Mouse (Mus musculus) gastrocnemius, postnatal 36 days (tissue): ENCODE measurements at regions not wholly inside any gene's neighbourhood (a gene's known extent, or its start where the extent isn't known, plus 50 kb on each side); places are given as distances from the start of the nearest gene placed in this dataset.
A peak's percentile ranks its signal among the peaks of the same experiment; 100 is the strongest.

Source experiments
- DNase-seq, 2 experiments: peaks; one replicate each; pipeline ENCODE4 v3.0.0; 2022
- intact Hi-C: fragments of 180-260 bp; cut with DNase I; formaldehyde crosslinking; loops from one replicate; pipeline ENCODE4 v1.15.1; 2025

DNA sequence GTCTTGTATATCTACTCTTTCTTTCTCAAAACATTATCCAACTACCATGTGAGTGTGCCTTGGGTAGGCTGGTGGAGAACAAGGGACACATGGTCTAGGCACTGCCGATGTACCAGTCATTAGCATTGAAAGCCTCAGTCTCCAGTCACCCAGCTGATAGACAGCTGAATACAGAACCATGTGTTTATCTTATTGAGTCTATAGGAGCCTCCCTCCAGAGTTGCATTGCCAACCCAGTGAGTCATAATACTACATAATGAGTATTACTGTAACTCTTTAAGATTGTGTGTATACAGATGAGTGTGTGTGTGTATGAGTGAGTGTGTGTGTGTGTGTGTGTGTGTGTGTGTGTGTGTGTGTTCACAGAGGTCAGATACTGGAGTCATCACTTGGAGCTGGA is 110.9 kb upstream of the Ralgapa2 start:
- DNase-seq, result no peak
- intact Hi-C loops, result no loop called here

DNA sequence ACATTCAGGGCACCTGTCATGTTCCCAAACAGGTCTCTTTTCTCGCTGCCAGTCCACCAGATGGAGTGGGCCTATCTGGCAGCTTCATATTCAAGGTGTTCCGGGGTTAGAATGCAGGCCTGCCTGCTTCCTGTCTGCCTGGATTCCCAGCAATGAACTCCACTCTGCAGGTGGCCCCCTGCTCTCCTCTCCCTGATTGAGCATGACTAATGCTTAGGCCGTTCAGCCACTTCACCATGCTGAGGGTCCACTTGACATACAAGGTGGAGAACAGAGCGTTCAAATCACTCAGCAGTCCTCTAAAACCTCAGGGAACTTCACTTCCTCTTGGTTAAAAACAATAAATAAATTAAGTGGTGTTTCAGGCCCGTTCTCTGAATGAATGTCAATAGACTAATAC is 112.1 kb upstream of the Ralgapa2 start:
- intact Hi-C loops, result no loop called here
- DNase-seq, result no peak

DNA sequence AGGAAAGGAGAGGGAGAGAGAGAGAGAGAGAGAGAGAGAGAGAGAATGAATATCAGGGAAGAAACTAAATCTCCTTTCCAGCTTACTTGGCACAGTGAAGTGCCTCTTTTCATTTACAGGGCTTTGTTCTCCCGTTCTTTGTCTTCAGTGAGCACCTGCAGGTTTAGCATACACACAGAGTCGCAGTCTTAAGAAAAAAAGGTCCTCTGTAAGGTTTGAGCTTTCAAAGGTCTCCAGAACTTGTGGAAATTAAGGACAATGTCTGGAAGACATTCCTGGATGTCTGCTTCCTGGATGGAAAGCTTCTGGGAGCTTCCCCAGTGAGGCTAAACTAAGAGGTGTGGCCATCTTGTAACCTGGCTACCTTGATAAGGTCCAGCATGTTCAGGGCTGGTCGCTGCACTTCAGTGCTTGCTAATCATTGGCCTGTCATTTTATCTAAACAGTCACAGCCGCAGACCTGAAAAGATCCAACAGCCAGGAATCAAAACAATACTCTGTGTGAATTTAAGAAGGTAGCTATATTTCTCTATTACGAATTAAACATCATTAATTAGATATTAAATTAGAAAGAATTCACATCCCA is 113.1 kb upstream of the Ralgapa2 start:
- intact Hi-C loops, result no loop called here

DNA sequence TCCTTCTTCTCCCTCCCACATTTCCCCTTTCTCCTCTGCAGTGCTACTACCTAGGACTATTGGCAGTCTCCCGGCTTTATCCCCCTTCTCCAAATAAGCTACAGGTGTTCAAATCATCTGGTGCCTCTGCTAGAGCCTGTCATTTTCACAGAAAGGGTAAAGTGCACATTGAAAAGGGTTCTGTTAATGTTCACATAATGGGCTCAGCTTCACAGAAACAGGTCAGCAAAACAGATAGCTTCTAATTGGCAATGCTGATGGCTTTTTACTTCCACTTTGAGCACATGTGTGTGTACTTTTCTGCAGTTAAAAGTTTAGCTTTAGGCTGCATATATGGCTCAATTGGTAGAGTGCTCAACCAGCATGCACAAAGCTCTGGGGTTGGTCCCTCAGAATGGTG is 114.4 kb upstream of the Ralgapa2 start:
- intact Hi-C loops, result no loop called here
- no peak for DNase-seq

More for the DNA sequence above, 113.1 kb upstream of the Ralgapa2 start:
- DNase-seq, result no peak

DNA sequence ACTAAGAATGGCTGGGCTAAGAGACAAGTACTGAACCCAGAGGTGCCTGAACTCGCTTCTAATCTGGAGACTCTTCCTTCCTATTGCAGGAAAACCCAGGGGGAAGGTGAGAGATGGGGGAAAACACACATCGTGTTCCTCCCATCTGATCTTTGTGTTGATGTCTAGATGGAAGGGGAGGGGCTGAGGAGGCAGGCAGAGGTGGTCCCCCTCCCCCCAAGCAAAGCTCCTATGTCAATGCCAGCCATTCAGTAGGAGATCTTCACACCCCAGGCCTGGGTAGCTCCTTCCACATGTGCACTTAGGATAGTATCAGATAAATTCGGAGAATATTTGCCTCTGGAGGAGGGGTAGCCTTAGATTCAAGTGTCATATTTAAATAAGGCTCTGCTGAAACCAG is 118.0 kb upstream of the Ralgapa2 start:
- intact Hi-C loops, result loop anchor here (2.0 to 10.0 kb wide), 2 partner anchors 325 to 549 kb away; no protein-coding TSS in a partner anchor
- no peak for DNase-seq

DNA sequence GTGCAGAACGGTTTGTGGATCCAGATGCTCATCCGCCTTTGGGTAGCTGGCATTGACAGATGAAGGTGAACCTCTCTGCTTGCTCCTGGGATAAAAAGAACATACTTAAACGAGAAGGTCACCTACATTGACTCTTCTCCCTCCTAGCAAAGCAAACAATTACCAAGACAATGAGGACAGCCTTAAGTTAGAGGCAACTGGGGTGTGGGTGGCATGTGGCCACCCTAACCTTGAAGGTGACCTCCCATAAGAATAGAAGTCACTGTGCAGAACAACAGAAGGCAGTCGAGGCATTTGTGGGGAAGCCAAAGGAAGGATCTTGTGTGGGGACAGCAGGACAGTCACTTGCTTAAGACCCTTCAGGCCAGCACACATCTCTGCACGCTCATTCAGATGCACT is 119.0 kb upstream of the Ralgapa2 start:
- intact Hi-C loops, result loop anchor here (2.0 to 10.0 kb wide), 2 partner anchors 324 to 548 kb away; no protein-coding TSS in a partner anchor
- DNase-seq, result no peak

DNA sequence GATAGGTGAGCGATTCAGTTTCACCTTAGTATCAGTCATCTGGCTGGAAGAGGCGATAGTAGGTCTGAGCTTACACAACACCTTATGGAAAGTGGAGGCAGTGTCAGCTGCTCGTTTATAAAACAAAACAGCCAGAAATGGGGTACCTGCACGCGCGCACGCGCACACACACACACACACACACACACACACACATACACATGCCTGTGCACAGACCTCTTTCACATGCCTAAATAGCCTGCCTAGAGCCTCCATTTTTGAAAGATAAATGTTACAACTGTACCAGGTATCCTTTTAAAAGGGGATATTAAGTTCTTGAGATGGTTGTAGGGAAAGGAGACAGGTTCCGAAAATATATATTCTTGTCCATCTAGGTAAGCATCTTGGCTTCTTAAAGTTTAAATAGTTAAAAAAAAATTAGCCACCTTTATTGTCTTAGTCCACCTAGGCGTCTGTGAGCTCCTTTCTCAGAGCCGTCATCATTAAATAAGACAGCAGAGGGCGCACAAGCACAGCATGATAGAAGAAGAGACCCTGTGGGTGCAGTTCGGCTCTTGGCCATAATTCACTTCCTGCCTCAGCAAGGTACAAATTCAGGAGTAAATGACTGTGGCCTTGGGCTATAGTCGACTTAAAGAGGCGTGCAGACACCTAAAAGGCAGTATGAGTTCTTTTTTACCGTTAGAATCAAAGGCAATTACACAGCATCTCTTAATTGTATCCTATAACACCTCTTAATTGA is 121.4 kb upstream of the Ralgapa2 start:
- peak in 1 of 2 experiments; percentile 15 for DNase-seq
- intact Hi-C loops, result loop anchor here (10.0 kb wide), 1 partner anchor 321 kb away; no protein-coding TSS in a partner anchor

DNA sequence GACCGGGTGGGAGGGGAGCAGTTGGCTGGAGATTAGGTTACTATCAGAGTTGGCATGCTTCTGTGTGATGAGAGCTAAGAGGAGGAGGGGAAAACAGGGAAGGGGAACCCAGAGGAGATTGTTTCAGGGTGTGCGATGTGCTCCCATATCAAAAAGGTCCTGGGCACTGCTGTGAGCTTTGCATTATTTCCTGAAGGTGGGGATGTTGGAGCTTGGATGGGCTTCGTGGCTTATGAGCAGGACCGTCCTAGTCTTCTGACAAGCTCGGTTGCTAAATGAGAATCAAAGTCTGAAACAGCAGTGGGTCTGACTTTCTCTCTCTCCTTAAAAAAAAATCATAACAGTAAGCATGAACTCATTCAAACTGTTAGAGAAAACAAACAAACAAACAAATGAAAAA is 125.4 kb upstream of the Ralgapa2 start:
- intact Hi-C loops, result loop anchor here (10.0 kb wide), 1 partner anchor 317 kb away; no protein-coding TSS in a partner anchor
- DNase-seq, result no peak

DNA sequence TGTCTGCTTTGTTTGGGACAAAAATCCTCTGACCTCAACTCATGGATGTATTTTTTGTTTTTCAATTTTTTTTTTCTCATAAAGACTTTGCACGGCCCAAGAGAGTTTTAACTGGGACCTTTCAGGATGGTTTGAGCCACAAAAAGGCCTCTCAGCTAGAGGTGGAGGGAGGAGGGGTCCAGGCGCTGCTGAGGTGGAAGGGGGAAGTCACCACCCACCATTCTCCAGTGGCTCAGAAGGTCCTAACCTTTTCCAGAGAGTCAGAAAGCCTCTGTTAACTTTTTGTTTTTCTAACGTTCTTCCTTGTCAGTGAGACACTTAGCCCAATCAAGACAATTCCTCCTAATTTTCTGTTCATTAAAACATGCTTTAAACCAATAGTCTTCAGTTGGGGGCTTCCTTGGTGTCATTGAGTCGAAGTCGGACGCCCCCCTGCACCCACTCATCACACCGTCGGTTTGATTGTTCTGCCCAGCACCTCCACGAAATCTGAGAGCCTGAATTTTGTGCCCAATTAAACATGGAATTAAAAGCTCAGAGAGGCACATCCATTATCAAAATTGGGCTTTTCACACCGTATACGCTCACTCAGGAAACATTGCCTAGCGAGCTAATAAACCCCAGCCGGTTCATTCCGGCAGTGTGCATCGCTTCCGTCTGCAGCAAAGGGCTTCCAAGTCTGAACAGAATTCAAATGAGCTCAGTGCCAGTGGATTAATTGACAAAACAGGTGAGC is 134.3 kb upstream of the Ralgapa2 start:
- no peak for DNase-seq
- intact Hi-C loops, result loop anchor here (10.0 kb wide), 1 partner anchor 258 kb away; no protein-coding TSS in a partner anchor

DNA sequence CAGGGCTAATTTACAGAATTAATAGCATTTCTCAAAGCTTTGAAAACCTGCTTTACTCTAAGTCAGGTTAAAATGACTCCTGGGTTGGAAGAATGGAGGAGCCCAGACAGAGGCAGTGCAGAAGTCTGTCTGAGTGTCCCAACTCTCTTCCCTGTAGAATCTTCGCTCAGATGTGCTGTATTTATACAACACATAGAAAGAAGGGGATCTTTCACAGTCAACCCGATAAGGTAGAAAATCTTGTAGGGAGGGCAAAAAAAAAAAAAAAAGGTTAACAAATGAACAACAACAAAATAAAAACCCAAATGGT is 134.8 kb upstream of the Ralgapa2 start:
- intact Hi-C loops, result loop anchor here (10.0 kb wide), 1 partner anchor 258 kb away; no protein-coding TSS in a partner anchor
- DNase-seq, result no peak

DNA sequence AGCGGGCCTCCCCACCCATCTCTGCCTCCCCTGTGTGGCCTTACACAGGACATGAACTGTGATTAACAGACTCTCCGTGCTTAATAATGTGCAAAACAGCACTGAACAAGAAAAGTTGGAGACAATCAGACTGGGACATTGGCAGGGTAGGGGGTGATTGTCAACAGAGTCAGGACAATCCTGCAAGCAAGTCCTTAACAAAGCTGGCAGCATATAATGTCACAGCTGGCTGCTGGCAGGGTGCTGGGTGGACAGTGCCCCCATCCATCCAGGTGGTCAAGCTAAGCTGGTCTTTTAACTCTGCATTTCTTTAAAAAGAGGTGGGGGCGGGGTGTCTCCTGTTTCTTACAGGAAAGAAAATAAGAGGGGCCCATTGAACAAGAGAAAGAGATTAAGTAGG is 149.2 kb upstream of the Ralgapa2 start:
- DNase-seq, result no peak
- intact Hi-C loops, result no loop called here

DNA sequence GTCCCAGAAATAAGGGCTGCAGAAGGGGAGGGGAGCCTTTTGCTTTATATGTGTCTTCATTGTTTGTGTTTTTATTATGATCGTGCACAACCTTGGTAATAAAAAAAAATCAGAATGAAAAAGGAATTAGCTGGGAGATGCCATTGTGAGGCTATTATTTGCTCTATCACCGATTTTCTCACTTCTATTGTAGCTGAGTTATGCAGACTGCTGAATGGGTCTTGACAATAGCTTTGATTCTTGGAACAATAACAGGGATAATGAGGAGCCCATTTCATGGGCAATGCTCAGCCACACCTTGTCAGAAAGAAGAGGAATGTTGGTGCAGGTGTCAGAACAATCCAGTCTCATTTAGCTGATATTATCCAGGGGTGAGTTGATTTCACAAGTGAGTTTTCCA is 160.6 kb upstream of the Ralgapa2 start:
- intact Hi-C loops, result no loop called here

DNA sequence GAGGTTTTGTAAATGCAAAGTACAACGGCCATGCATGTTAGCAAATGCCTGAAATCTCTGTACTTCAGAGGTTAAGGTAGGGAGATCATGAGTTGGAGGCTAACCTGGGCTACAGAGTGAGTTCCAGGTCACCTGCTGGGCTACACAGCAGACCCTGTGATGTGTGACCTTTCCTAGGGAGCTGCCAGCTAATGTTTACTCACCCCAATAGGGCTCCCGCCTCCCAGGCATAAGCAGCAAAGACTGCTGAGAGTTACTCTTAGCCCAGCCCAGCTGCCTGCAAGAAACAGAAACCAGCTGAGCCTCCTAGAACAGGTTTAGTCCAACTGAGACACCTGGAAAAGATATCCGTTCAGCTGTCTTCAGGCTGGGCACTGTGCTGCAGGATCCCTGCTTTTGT is 169.8 kb upstream of the Ralgapa2 start:
- no peak for DNase-seq
- intact Hi-C loops, result no loop called here

More for the DNA sequence above, 160.6 kb upstream of the Ralgapa2 start:
- no peak for DNase-seq

DNA sequence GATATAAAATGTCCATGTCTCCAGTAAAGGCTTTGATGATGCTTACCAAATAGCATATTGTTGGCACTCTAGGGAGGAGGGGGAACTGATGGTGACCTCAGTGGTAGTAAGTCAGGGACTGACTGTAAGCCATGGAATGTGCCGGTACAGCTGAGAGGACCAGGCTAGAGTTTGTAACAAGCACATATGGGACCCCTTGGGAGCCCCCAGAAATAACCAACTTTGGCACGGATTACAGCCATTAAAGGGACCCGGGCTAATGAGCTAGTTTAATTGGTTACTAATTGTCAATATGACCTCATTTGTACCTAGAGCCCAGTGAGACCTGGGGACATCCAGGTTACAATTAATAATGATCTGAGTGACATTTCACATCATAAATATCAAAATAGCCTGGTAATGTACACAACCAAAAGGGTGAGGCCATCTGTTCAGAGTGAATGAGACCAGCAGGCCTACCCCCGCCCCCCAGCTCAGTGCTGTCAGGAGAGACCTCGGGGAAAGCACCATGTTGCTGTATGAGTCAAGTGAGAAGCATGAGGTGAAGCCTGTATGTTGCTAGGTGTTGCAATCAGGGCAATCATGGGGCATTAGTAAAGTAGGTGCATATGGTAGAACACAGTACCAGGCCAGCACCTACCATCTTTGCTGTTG is 169.7 kb upstream of the Kiz start:
- intact Hi-C loops, result no loop called here
- no peak for DNase-seq

DNA sequence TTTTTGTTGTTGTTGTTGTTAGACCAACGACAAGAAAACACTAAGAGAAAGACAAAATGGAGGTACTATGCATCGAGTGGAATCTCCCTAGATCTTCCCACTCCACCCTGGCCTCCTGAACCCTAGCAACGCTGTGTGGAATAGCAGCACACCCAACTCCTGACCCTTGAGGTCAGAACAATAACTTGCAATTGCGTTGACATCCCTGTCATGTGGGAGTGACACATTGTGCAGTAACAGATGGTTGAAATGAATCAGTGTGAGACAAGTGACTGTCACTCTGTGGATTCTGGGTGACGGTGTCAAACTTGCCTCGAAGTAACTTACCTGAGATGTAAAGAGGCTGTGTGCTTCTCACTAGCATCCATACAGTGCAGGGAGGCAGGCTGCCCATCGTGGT is 167.1 kb upstream of the Kiz start:
- no peak for DNase-seq
- intact Hi-C loops, result no loop called here

DNA sequence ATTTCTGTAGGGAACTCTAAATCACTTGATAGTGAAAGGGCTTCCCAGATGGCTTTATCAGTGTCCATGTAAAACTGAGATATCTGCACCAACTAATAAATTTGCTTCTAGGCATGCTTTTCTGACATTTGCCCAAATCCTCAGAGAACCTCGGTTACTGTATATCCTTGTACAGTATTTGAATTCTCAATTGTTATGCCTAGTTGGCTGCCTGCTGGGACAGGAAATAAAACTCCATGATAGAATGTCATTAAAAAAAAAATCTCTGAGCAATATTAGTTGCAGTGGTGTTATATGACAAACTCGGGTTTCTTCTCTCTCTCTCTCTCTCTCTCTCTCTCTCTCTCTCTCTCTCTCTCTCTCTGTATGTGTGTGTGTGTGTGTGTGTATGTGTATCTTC is 162.2 kb upstream of the Kiz start:
- intact Hi-C loops, result no loop called here
- no peak for DNase-seq

DNA sequence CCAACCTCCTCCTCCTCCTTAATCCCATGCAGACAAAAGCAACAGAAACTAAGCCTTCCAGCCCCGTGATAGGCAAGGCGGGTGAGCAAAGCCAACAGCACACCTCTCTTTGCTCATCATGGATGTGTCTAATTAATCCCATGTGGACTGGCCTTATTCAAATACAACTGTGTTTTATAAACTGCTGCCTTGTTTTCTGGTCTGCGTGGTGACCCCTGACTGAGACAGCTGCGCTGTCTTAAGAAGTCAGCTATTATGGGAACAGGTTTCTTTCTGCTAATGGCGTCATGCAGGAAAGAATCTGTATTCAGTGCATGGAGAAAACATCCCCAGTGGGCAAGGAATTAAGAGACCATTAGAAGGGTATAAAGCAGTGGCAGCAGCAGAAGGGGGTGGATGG is 161.6 kb upstream of the Kiz start:
- intact Hi-C loops, result no loop called here
- DNase-seq, result no peak

DNA sequence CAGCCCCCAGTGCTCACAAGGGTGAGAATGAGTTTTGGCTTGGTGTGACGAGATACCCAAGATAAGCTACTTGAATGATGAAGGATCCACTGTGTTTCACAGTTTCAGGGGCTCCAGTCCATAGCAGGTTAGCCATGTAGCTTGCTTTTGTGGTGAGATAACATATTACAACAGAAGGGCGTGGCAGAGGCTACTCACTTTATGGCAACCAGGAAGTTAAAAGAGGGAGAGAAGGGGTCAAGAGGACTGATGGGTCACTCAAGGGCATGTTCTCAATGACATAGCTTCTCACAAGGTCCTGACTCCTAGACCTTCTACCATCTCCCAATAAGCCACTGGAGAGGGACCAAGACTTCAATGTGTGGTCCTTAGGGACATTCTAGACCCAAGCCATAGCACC is 159.4 kb upstream of the Kiz start:
- intact Hi-C loops, result no loop called here
- DNase-seq, result no peak

DNA sequence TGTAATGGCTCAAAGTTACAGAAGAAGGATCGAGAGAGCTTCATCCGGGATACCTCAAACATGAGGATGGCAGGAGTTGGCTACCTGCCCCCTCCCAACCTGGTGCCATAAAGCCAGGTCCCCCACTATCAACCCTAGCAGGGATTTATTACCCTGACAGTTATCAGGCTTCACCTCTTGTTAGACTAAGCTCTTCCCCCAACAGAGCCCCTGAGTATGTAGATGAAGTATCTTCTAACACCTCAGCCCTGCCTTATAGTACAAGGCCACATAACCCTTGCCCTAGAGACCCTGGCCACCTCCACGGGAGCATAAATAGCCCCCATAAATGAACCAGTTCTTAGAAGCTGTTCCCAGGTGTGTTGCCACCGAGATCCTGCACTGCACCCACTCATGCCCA is 158.9 kb upstream of the Kiz start:
- intact Hi-C loops, result no loop called here
- no peak for DNase-seq

DNA sequence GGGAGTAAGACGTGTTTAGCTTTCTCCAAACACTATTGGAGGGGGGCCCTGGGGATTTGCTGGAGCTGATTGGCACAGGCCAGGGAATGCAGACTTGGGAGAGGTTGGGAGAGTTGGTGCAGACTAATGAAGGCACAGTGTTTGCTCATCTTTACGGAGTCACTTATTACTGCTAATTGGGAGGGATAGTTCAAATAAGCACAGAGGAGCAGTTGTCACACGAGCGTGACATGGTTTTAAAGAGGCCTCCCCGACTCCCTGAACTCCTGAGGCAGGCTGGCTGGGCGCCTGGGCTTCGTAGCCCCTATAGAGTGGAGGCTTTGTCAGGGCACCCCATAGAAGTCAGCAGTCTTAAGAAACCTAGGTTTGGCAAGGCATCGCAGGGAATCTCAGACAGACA is 145.0 kb upstream of the Kiz start:
- intact Hi-C loops, result no loop called here

DNA sequence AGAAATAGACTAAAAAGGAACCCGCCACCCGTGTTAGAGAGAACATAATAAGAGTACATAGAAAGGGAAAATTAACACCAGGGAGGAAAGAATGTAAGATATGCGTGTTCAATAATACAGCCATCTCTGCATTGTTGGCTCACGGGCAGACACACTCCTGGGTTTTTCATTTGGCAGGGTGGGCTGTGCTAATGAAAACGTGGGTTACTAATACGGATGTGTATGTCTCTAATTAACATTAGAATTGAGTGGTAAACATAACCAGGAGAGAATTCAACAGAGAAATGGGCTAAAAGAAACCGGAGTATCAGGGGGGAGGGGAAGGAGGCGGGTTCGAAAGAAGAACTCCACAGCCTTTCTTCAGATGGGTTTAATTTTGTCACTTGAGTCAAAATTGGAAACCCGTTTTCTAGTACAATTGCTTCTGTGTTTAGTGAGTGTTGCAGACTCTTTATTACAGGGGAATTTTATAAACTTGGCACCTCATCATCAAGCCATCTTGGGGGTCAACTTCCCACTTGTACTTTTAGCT is 134.4 kb upstream of the Kiz start:
- intact Hi-C loops, result no loop called here
- no peak for DNase-seq

More for the DNA sequence above, 145.0 kb upstream of the Kiz start:
- no peak for DNase-seq
